Mouse (Mus musculus) liver, adult 2 months (tissue): ENCODE data around the gene Pcsk6. TPM values are rescaled to one million over a fixed set of nuclear protein-coding genes. Genes with fewer than 3 reads are reported as not detected.

ENCODE experiments used
- DNase-seq: peaks from one replicate; pipeline ENCODE4 v3.0.0-alpha.2; 2011; ENCODE audit warnings: low read depth, low spot score; ENCODE audit errors: extremely low read depth
- H3K27ac ChIP-seq: fragments of 200-500 bp; replicated peaks from 2 replicates; pipeline ENCODE4 v1.5.1; 2012; ENCODE audit warnings: low read depth, mild to moderate bottlenecking, control low read depth, inconsistent platforms, low read length; ENCODE audit not compliant: insufficient read depth
- H3K27me3 ChIP-seq: fragments of 200-500 bp; 2 replicates; pipeline ENCODE4 v1.6.1; 2012; ENCODE audit warnings: mild to moderate bottlenecking, moderate library complexity, low read length, inconsistent platforms; ENCODE audit not compliant: control insufficient read depth, insufficient read depth
- H3K36me3 ChIP-seq: fragments of 200-500 bp; 2 replicates; pipeline ENCODE4 v1.6.1; 2012; ENCODE audit warnings: low read length, inconsistent platforms; ENCODE audit not compliant: control insufficient read depth, insufficient read depth
- H3K4me1 ChIP-seq: fragments of 200-500 bp; 2 replicates; pipeline ENCODE4 v1.6.1; 2011; ENCODE audit warnings: low read length; ENCODE audit not compliant: control insufficient read depth, insufficient read depth
- H3K4me3 ChIP-seq: fragments of 200-500 bp; 2 replicates; pipeline ENCODE4 v1.5.1; 2011; ENCODE audit warnings: low read depth, mild to moderate bottlenecking, control low read depth, low read length, moderate library complexity; ENCODE audit not compliant: insufficient read depth
- H3K79me2 ChIP-seq: fragments of 200-500 bp; 2 replicates; pipeline ENCODE4 v1.6.1; 2012; ENCODE audit warnings: inconsistent platforms, mild to moderate bottlenecking, low read length, moderate library complexity; ENCODE audit not compliant: control insufficient read depth, insufficient read depth
- H3K9ac ChIP-seq: fragments of 200-500 bp; 2 replicates; pipeline ENCODE4 v1.6.1; 2012; ENCODE audit warnings: low read depth, mild to moderate bottlenecking, control low read depth, inconsistent platforms, low read length
- CTCF ChIP-seq: fragments of 200-500 bp; IDR thresholded peaks from 2 replicates; pipeline ENCODE4 v1.5.1; 2011; ENCODE audit warnings: low read depth, low read length, control low read depth
- POLR2A ChIP-seq: fragments of 200-500 bp; IDR thresholded peaks from 2 replicates; pipeline ENCODE4 v1.6.1; 2011; ENCODE audit warnings: low read length, control low read depth; ENCODE audit not compliant: insufficient read depth; ENCODE audit errors: extremely low read depth
- WGBS: fragments of 180-500 bp; shearing (Covaris S2); methylation state at CpG from one replicate; pipeline ENCODE4 v1.1.7; 2018; 5-methylcytosine and 5-hydroxymethylcytosine counted together
- polyA plus RNA-seq: library from polyadenylated mRNA; depleted of rRNA; stranded (reverse); fragments of >200 nt; gene quantifications from 2 replicates; pipeline ENCODE4 v1.2.3, GENCODE M21; 2012
- total RNA-seq: library from RNA; depleted of rRNA; stranded (reverse); fragments of >200 nt; gene quantifications from 2 replicates; pipeline ENCODE4 v1.2.3, GENCODE M21; 2014

Gene Pcsk6
- total and polyA plus RNA-seq, 2 experiments = 43.2 to 50.2 TPM

- 33% methylated on average over 3 of the region's 3 CpGs for WGBS
- Histone ChIP-seq H3K79me2 (peaks cover 33% of the 10 kb centered on the region; the same call in 1 of the 2 replicates), H3K27me3 (no peaks in the 10 kb centered on the region), H3K36me3 (no peaks in the 10 kb centered on the region), H3K4me1 (peaks cover 3% of the 10 kb centered on the region), H3K27ac (no peak overlapping the region), H3K4me3 (no peak overlapping the region), H3K9ac (no peak overlapping the region)
- TF ChIP-seq CTCF = no peak
- TF ChIP-seq POLR2A = no peak
- peak; percentile 75 for DNase-seq
Measured at GRCm38 (mm10) chr7:65876596-65876995, 15.1 kb downstream of the Pcsk6 start.

DNA sequence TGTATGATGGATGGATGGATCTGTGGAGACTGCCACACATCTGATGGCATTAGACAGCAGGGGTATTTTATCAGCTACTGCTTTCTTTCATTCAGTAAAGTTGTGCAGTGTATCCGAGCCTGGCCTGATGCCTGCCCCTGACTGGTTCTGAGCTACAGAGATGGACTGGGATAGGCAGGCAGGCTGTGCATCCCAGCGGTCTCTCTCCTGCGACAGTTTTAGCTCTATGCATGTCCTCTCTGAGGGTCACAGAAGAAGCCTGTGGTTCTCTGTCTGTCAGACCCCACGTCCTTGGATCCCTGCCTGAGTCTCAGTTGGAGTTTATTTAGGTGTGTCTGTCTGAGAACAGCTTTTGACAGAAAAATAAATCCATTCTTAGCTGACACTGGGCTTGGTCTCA, 16.7 kb downstream of the Pcsk6 start:
- Histone ChIP-seq H3K4me1 (peaks cover 3% of the 10 kb centered on the region), H3K27me3 (no peaks in the 10 kb centered on the region), H3K27ac (no peak overlapping the region), H3K4me3 (no peak overlapping the region), H3K9ac (no peak overlapping the region), H3K36me3 (no peaks in the 10 kb centered on the region), H3K79me2 (peaks cover 38% of the 10 kb centered on the region)
- WGBS = 89% methylated on average over 4 of the region's 4 CpGs
- TF ChIP-seq POLR2A = no peak
- no peak for DNase-seq

DNA sequence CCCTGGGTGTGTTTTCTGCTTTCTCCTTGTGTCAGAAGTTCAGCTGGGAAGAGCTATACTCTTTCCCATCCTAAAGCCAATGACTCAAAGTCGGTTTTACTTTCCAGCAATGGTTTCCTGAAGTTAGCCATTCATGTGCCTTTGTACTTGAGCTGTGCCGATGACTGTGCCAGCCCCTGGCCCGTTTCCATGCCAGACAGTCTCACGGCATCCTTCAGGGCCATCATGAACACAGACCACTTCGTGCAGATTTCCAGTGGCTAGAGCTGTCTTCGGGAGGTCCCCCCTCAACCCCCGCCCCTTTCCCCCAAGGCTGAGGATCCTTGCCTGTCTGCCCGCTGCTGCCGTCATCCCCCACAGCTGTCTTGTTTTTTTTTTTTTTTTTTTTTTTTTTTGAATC, 17.8 kb downstream of the Pcsk6 start:
- Histone ChIP-seq H3K79me2 (peaks cover 44% of the 10 kb centered on the region), H3K27ac (no peak overlapping the region), H3K36me3 (no peaks in the 10 kb centered on the region), H3K9ac (no peak overlapping the region), H3K4me3 (no peak overlapping the region), H3K27me3 (no peaks in the 10 kb centered on the region), H3K4me1 (no peaks in the 10 kb centered on the region)
- WGBS = 82% methylated on average over 9 of the region's 9 CpGs
- TF ChIP-seq CTCF = no peak
- TF ChIP-seq POLR2A = no peak
- DNase-seq = no peak

DNA sequence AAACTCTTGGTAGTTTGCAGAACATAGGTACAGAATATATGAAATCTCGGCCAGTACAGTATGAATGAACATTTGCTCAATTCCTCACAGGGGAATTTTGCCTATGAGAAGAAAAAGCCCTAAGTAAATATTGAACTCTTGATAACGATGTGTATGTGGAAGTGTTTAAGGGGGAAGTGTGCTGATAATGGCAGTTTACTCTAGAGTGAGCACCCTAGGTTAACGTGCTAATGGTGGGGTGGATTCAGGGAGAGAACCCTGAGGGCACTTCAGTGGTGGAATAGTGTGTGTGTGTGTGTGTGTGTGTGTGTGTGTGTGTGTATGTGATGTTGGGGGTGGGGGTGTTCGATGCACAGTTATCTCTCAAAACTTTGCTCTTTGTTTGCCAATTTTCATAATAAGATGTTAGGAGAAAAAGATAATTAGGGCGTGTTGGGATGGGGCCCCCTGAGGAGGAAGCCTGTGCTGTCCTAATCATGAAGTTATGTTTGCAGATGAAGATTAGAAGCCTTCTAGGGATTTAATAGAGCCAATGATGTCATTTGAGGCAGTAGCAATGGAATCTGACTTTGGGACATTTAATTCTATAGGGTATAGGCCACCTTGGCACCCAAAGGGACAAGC, 19.2 kb downstream of the Pcsk6 start:
- Histone ChIP-seq H3K27me3 (no peaks in the 10 kb centered on the region), H3K79me2 (peaks cover 57% of the 10 kb centered on the region), H3K36me3 (no peaks in the 10 kb centered on the region), H3K27ac (no peak overlapping the region), H3K9ac (no peak overlapping the region), H3K4me3 (no peak overlapping the region), H3K4me1 (no peaks in the 10 kb centered on the region)
- WGBS = 36% methylated on average over 5 of the region's 5 CpGs
- no peak for TF ChIP-seq POLR2A
- no peak for DNase-seq

GRCm38 (mm10) chr7:65881290-65881688, 19.8 kb downstream of the Pcsk6 start:
- TF ChIP-seq POLR2A (no peak), CTCF (no peak)
- no peak overlapping the region for H3K9ac ChIP-seq
- no peaks in the 10 kb centered on the region for H3K4me1 ChIP-seq
- 75% methylated on average over 12 of the region's 12 CpGs for WGBS
- H3K4me3 ChIP-seq = no peak overlapping the region
- DNase-seq = no peak
- no peaks in the 10 kb centered on the region for H3K36me3 ChIP-seq
- H3K79me2 ChIP-seq = peaks cover 58% of the 10 kb centered on the region
- no peak overlapping the region for H3K27ac ChIP-seq
- no peaks in the 10 kb centered on the region for H3K27me3 ChIP-seq

- TF ChIP-seq CTCF = no peak
- TF ChIP-seq POLR2A = no peak
- no peak for DNase-seq
- Histone ChIP-seq H3K79me2 (peaks cover 55% of the 10 kb centered on the region), H3K4me3 (no peak overlapping the region), H3K27ac (no peak overlapping the region), H3K27me3 (no peaks in the 10 kb centered on the region), H3K36me3 (no peaks in the 10 kb centered on the region), H3K9ac (no peak overlapping the region), H3K4me1 (no peaks in the 10 kb centered on the region)
- WGBS = 77% methylated on average over 4 of the region's 4 CpGs
Measured at GRCm38 (mm10) chr7:65884928-65885327, 23.4 kb downstream of the Pcsk6 start.
